Mouse (Mus musculus) CH12.LX (cell line): ENCODE data around the gene Fxr2. TPM values are rescaled to one million over a fixed set of nuclear protein-coding genes. Genes with fewer than 3 reads are reported as not detected.
A peak's percentile ranks its signal among the peaks of the same experiment; 100 is the strongest.

ENCODE experiments used
- DNase-seq: peaks from one replicate; pipeline ENCODE4 v3.0.0-alpha.2; 2013; ENCODE audit errors: extremely low read depth
- H3K27ac ChIP-seq: 2 replicates; pipeline ENCODE4 v1.5.1; 2012; ENCODE audit warnings: low read depth, mild to moderate bottlenecking, control low read depth, moderate library complexity; ENCODE audit not compliant: insufficient read depth
- H3K27me3 ChIP-seq: replicated peaks from 2 replicates; pipeline ENCODE3; 2012; ENCODE audit warnings: inconsistent platforms
- H3K36me3 ChIP-seq, 2 experiments: replicated peaks in 1 of 2; 2 replicates each; pipeline versions ENCODE3 to v1.6.1; 2012; ENCODE audit warnings: inconsistent platforms in 1 of 2, low read length in 1 of 2, mild to moderate bottlenecking in 1 of 2, mixed read lengths in 1 of 2, moderate library complexity in 1 of 2; ENCODE audit not compliant: control insufficient read depth in 1 of 2, insufficient read depth in 1 of 2
- H3K4me1 ChIP-seq, 2 experiments: 2 replicates each; pipeline ENCODE4 v1.6.1; 2012; ENCODE audit warnings: inconsistent platforms in 1 of 2, moderate library complexity in 1 of 2; ENCODE audit not compliant: insufficient read depth in 2 of 2, control insufficient read depth in 1 of 2
- H3K4me2 ChIP-seq: 2 replicates; pipeline ENCODE4 v1.6.1; 2012; ENCODE audit warnings: low read depth, mild to moderate bottlenecking, control low read depth; ENCODE audit not compliant: poor library complexity, insufficient read depth, severe bottlenecking
- H3K4me3 ChIP-seq, 3 experiments: fragments of 150-350 bp in 1 of 3; sonication (generic) in 1 of 3; replicated peaks in 1 of 3; 2 replicates each; pipeline versions ENCODE3 to v1.5.1; 2011 to 2012; ENCODE audit warnings: low read depth in 2 of 3, low read length in 2 of 3, mild to moderate bottlenecking in 2 of 3, moderate library complexity in 2 of 3, control low read depth in 1 of 3, improper control_type of control experiment in 1 of 3, inconsistent platforms in 1 of 3, mixed read lengths in 1 of 3; ENCODE audit not compliant: poor library complexity in 1 of 3
- H3K79me2 ChIP-seq: replicated peaks from 2 replicates; pipeline ENCODE4 v1.6.1; 2012; ENCODE audit warnings: mild to moderate bottlenecking, moderate library complexity; ENCODE audit not compliant: control insufficient read depth, poor library complexity, insufficient read depth, severe bottlenecking; ENCODE audit errors: extremely low read depth
- H3K9ac ChIP-seq: 2 replicates; pipeline ENCODE4 v1.6.1; 2012; ENCODE audit warnings: low read depth, mild to moderate bottlenecking, control low read depth, moderate library complexity; ENCODE audit not compliant: insufficient read depth
- H3K9me3 ChIP-seq: replicated peaks from 2 replicates; pipeline ENCODE3; 2012; ENCODE audit warnings: low read length, inconsistent platforms, mixed read lengths
- BHLHE40 ChIP-seq: IDR thresholded peaks from 2 replicates; pipeline ENCODE4 v1.6.1; 2011; ENCODE audit warnings: mild to moderate bottlenecking, low read depth, low read length, improper control_type of control experiment
- CHD2 ChIP-seq: IDR thresholded peaks from 2 replicates; pipeline ENCODE4 v1.6.1; 2011; ENCODE audit warnings: low read length, improper control_type of control experiment
- EP300 ChIP-seq: IDR thresholded peaks from 2 replicates; pipeline ENCODE4 v1.6.1; 2011; ENCODE audit warnings: low read length, improper control_type of control experiment
- ETS1 ChIP-seq: conservative IDR thresholded peaks from 2 replicates; pipeline ENCODE4 v1.6.1; 2012; ENCODE audit warnings: low read depth, mild to moderate bottlenecking, inconsistent platforms, low read length, improper control_type of control experiment, moderate library complexity
- GABPA ChIP-seq: IDR thresholded peaks from 2 replicates; pipeline ENCODE4 v1.6.1; 2012; ENCODE audit warnings: low read depth, low read length, improper control_type of control experiment, inconsistent platforms; ENCODE audit not compliant: insufficient replicate concordance
- HCFC1 ChIP-seq: IDR thresholded peaks from 2 replicates; pipeline ENCODE4 v1.6.1; 2012; ENCODE audit warnings: low read depth, mild to moderate bottlenecking, inconsistent platforms, low read length, improper control_type of control experiment
- IRF4 ChIP-seq: IDR thresholded peaks from 2 replicates; pipeline ENCODE4 v1.6.1; 2014; ENCODE audit warnings: low read depth, mild to moderate bottlenecking, inconsistent platforms, low read length, improper control_type of control experiment
- JUND ChIP-seq: conservative IDR thresholded peaks from 2 replicates; pipeline ENCODE4 v1.6.1; 2011; ENCODE audit warnings: low read depth, low read length, improper control_type of control experiment
- MEF2A ChIP-seq: IDR thresholded peaks from 2 replicates; pipeline ENCODE4 v1.6.1; 2014; ENCODE audit warnings: low read depth, mild to moderate bottlenecking, inconsistent platforms, low read length, improper control_type of control experiment, borderline replicate concordance
- NELFE ChIP-seq: IDR thresholded peaks from 2 replicates; pipeline ENCODE4 v1.6.1; 2011; ENCODE audit warnings: low read depth, low read length, improper control_type of control experiment
- NRF1 ChIP-seq: IDR thresholded peaks from 2 replicates; pipeline ENCODE4 v1.6.1; 2014; ENCODE audit warnings: low read depth, mild to moderate bottlenecking, inconsistent platforms, low read length, improper control_type of control experiment, moderate library complexity
- PAX5 ChIP-seq: IDR thresholded peaks from 2 replicates; pipeline ENCODE4 v1.6.1; 2012; ENCODE audit warnings: low read length, inconsistent platforms, mixed read lengths
- POLR2A ChIP-seq: IDR thresholded peaks from 2 replicates; pipeline ENCODE4 v1.6.1; 2011; ENCODE audit warnings: low read depth, mild to moderate bottlenecking, improper control_type of control experiment, low read length
- POLR2AphosphoS2 ChIP-seq: IDR thresholded peaks from 2 replicates; pipeline ENCODE4 v1.6.1; 2011; ENCODE audit warnings: low read depth, low read length, improper control_type of control experiment
- RAD21 ChIP-seq: IDR thresholded peaks from 2 replicates; pipeline ENCODE4 v1.6.1; 2011; ENCODE audit warnings: low read depth, mild to moderate bottlenecking, low read length, improper control_type of control experiment, moderate library complexity
- SIN3A ChIP-seq: IDR thresholded peaks from 2 replicates; pipeline ENCODE4 v1.6.1; 2012; ENCODE audit warnings: low read length, improper control_type of control experiment, inconsistent platforms
- SMC3 ChIP-seq: IDR thresholded peaks from 2 replicates; pipeline ENCODE4 v1.6.1; 2011; ENCODE audit warnings: low read depth, low read length, improper control_type of control experiment
- TCF12 ChIP-seq: IDR thresholded peaks from 2 replicates; pipeline ENCODE4 v1.6.1; 2014; ENCODE audit warnings: low read depth, mild to moderate bottlenecking, inconsistent platforms, low read length, improper control_type of control experiment
- ZC3H11A ChIP-seq: IDR thresholded peaks from 2 replicates; pipeline ENCODE4 v1.6.1; 2012; ENCODE audit warnings: low read depth, mild to moderate bottlenecking, inconsistent platforms, low read length, improper control_type of control experiment
- ZMIZ1 ChIP-seq: IDR thresholded peaks from 2 replicates; pipeline ENCODE4 v1.6.1; 2012; ENCODE audit warnings: low read depth, mild to moderate bottlenecking, inconsistent platforms, low read length, improper control_type of control experiment
- ZNF384 ChIP-seq: IDR thresholded peaks from 2 replicates; pipeline ENCODE4 v1.6.1; 2012; ENCODE audit warnings: low read depth, low read length, improper control_type of control experiment, inconsistent platforms
- dilution Hi-C: fragments of 300-500 bp; cut with MboI; formaldehyde crosslinking; loops from 2 replicates; pipeline ENCODE4 v1.14.3; 2020; ENCODE audit warnings: low sequenced_read_pairs; ENCODE audit not compliant: extremely low pct_unique_long_range_greater_than_20kb, extremely low pct_ligation_motif_present
- in situ Hi-C: fragments of 300-500 bp; cut with MboI; formaldehyde crosslinking; loops from 3 replicates; pipeline ENCODE4 v1.14.3; 2019; ENCODE audit warnings: low sequenced_read_pairs, low pct_ligation_motif_present, low pct_unique_long_range_greater_than_20kb, mixed read lengths
- polyA plus RNA-seq: library from polyadenylated mRNA; unstranded; fragments of >175 nt; gene quantifications from 2 replicates; pipeline ENCODE4 v1.2.1, GENCODE M21; 2012; ENCODE audit warnings: low read depth; ENCODE audit not compliant: insufficient read length
- total RNA-seq, 2 experiments: library from RNA; depleted of rRNA; stranded (reverse); fragments of 300-350 nt in 1 of 2; fragments of >200 nt in 1 of 2; gene quantifications; 2 replicates each; pipeline ENCODE4 v1.2.3; 2012 to 2014

The Fxr2 gene
- total and polyA plus RNA-seq, 3 experiments, result 83.3 to 96.4 (median 90.5) TPM

GRCm38 (mm10) chr11:69653399-69653798 is 20.6 kb downstream of the Fxr2 start:
- no peaks in the 10 kb centered on the region for H3K27me3 ChIP-seq
- H3K79me2 ChIP-seq, result no peaks in the 10 kb centered on the region; the same call in 1 of the 2 replicates
- dilution Hi-C loops, result no loop called here

GRCm38 (mm10) chr11:69654760-69655159 is 22.0 kb downstream of the Fxr2 start:
- Histone ChIP-seq H3K79me2 (0 out of 2 replicates have a peak, but pooled peaks cover under 1% of the 10 kb centered on the region), H3K4me3 (no peak overlapping the region), H3K4me2 (no peak overlapping the region), H3K27me3 (no peaks in the 10 kb centered on the region), H3K36me3 (peaks cover 79 to 89% of the 10 kb centered on the region in 2 experiments), H3K9ac (no peak overlapping the region), H3K4me1 (peaks cover 0 to 67% of the 10 kb centered on the region in 2 experiments; a peak in 2 of 4 replicates), H3K9me3 (no peaks in the 10 kb centered on the region), H3K27ac (no peak overlapping the region)
- in situ Hi-C loops (no loop called here), dilution Hi-C loops (no loop called here)
- TF ChIP-seq ZC3H11A (no peak), PAX5 (no peak), ETS1 (no peak), CHD2 (no peak), NELFE (no peak), NRF1 (no peak), ZNF384 (no peak), IRF4 (no peak), SMC3 (no peak), HCFC1 (0 out of 2 replicates have a peak, but pooled peaks have one; percentile 28), EP300 (no peak), POLR2AphosphoS2 (0 out of 2 replicates have a peak, but pooled peaks have one; percentile 1), SIN3A (0 out of 2 replicates have a peak, but pooled peaks have one; percentile 12), GABPA (no peak), MEF2A (no peak)
- DNase-seq, result no peak

More at GRCm38 (mm10) chr11:69653399-69653798, 20.6 kb downstream of the Fxr2 start:
- TF ChIP-seq TCF12 (no peak), BHLHE40 (no peak), POLR2A (peak; percentile 21; the same call in 1 of the 2 replicates), HCFC1 (no peak), RAD21 (no peak), JUND (no peak), ZMIZ1 (no peak)
- TF ChIP-seq, all 38 proteins: peak for 1
- no peak for DNase-seq
- in situ Hi-C loops, result no loop called here
- no peak overlapping the region for H3K4me3 ChIP-seq
- peaks cover 0 to 58% of the 10 kb centered on the region in 2 experiments; a peak in 2 of 4 replicates for H3K4me1 ChIP-seq
- H3K27ac ChIP-seq, result no peak overlapping the region
- peaks cover 82 to 92% of the 10 kb centered on the region in 2 experiments for H3K36me3 ChIP-seq
- no peak overlapping the region for H3K4me2 ChIP-seq
- no peak overlapping the region for H3K9ac ChIP-seq
- H3K9me3 ChIP-seq, result no peaks in the 10 kb centered on the region
